Mouse (Mus musculus) hindbrain, embryonic 10.5 days (tissue): ENCODE results near the gene Btla. TPM values are rescaled to one million over a fixed set of nuclear protein-coding genes. Genes with fewer than 3 reads are reported as not detected.

ENCODE experiments used
- DNase-seq: peaks from one replicate; pipeline ENCODE4 v3.0.0-alpha.2; 2017; ENCODE audit warnings: low spot score
- H3K27ac ChIP-seq: fragments of 300-500 bp; sonication (generic); 2 replicates; pipeline ENCODE4 v1.5.1; 2016; ENCODE audit warnings: mild to moderate bottlenecking, moderate library complexity
- H3K27me3 ChIP-seq: fragments of 300-500 bp; sonication (generic); 2 replicates; pipeline ENCODE4 v1.6.1; 2016; ENCODE audit warnings: mild to moderate bottlenecking; ENCODE audit not compliant: poor library complexity, insufficient read depth, severe bottlenecking
- H3K36me3 ChIP-seq: fragments of 300-500 bp; sonication (generic); 2 replicates; pipeline ENCODE4 v1.6.1; 2016; ENCODE audit warnings: mild to moderate bottlenecking, moderate library complexity
- H3K4me1 ChIP-seq: fragments of 300-500 bp; sonication (generic); replicated peaks from 2 replicates; pipeline ENCODE4 v1.6.1; 2016; ENCODE audit warnings: mild to moderate bottlenecking
- H3K4me3 ChIP-seq: fragments of 300-500 bp; sonication (generic); 2 replicates; pipeline ENCODE4 v1.5.1; 2016; ENCODE audit warnings: mild to moderate bottlenecking, moderate library complexity
- H3K9me3 ChIP-seq: fragments of 300-500 bp; sonication (generic); 2 replicates; pipeline ENCODE4 v1.6.1; 2016; ENCODE audit warnings: mild to moderate bottlenecking, moderate library complexity
- WGBS: fragments of 180-500 bp; shearing (Covaris S2); methylation state at CpG from one replicate; pipeline ENCODE4 v1.1.7; 2016; 5-methylcytosine and 5-hydroxymethylcytosine counted together
- polyA plus RNA-seq: library from polyadenylated mRNA; unstranded; fragments of >200 nt; fragmentation: Nextera tagmentation; extraction: Ambion mirVana; gene quantifications from 2 replicates; pipeline ENCODE4 v1.2.1, GENCODE M21; 2016

Gene Btla
- polyA plus RNA-seq, 1 experiment from 2014 or later = 0.24 TPM

- no peaks in the 10 kb centered on the region for H3K9me3 ChIP-seq
- no peak for DNase-seq
- 54% methylated on average over 3 of the region's 3 CpGs for WGBS
Measured at GRCm38 (mm10) chr16:45233007-45233406, 8.9 kb downstream of the Btla start.

GRCm38 (mm10) chr16:45242700-45243099 lies 18.6 kb downstream of the Btla start:
- DNase-seq = no peak
- Histone ChIP-seq H3K4me1 (peaks cover 22% of the 10 kb centered on the region; the same call in 1 of the 2 replicates), H3K4me3 (no peak overlapping the region), H3K27me3 (no peaks in the 10 kb centered on the region), H3K27ac (no peak overlapping the region), H3K9me3 (no peaks in the 10 kb centered on the region), H3K36me3 (no peaks in the 10 kb centered on the region)
- 92% methylated on average over 1 of the region's 1 CpGs for WGBS

More at GRCm38 (mm10) chr16:45233007-45233406, 8.9 kb downstream of the Btla start:
- H3K4me3 ChIP-seq = no peak overlapping the region
- no peak overlapping the region for H3K27ac ChIP-seq
- H3K36me3 ChIP-seq = no peaks in the 10 kb centered on the region
- H3K4me1 ChIP-seq = 0 out of 2 replicates have a peak, but pooled peaks cover 4% of the 10 kb centered on the region
- H3K27me3 ChIP-seq = no peaks in the 10 kb centered on the region

GRCm38 (mm10) chr16:45244930-45245472 lies 20.9 kb downstream of the Btla start:
- Histone ChIP-seq H3K27me3 (no peaks in the 10 kb centered on the region), H3K36me3 (no peaks in the 10 kb centered on the region), H3K27ac (no peak overlapping the region; the same call in 1 of the 2 replicates), H3K4me3 (no peak overlapping the region), H3K4me1 (peaks cover 22% of the 10 kb centered on the region; the same call in 1 of the 2 replicates), H3K9me3 (no peaks in the 10 kb centered on the region)
- DNase-seq = peak; percentile 11
- WGBS = 22% methylated on average over 3 of the region's 3 CpGs

- H3K27ac ChIP-seq = no peak overlapping the region
- H3K4me1 ChIP-seq = peaks cover 12% of the 10 kb centered on the region; the same call in 1 of the 2 replicates
- H3K36me3 ChIP-seq = no peaks in the 10 kb centered on the region
- WGBS = 69% methylated on average over 2 of the region's 2 CpGs
- H3K27me3 ChIP-seq = no peaks in the 10 kb centered on the region
- no peak for DNase-seq
- H3K4me3 ChIP-seq = no peak overlapping the region
- no peaks in the 10 kb centered on the region for H3K9me3 ChIP-seq
Measured at GRCm38 (mm10) chr16:45249761-45250160, 25.6 kb downstream of the Btla start.

GRCm38 (mm10) chr16:45250317-45250716 lies 26.2 kb downstream of the Btla start:
- Histone ChIP-seq H3K27me3 (no peaks in the 10 kb centered on the region), H3K27ac (no peak overlapping the region), H3K4me3 (no peak overlapping the region), H3K9me3 (no peaks in the 10 kb centered on the region), H3K36me3 (no peaks in the 10 kb centered on the region), H3K4me1 (peaks cover 6% of the 10 kb centered on the region; the same call in 1 of the 2 replicates)
- no peak for DNase-seq

GRCm38 (mm10) chr16:45251773-45252413 lies 27.8 kb downstream of the Btla start:
- H3K4me1 ChIP-seq = no peaks in the 10 kb centered on the region
- H3K4me3 ChIP-seq = no peak overlapping the region
- WGBS = 84% methylated on average over 6 of the region's 6 CpGs
- H3K27me3 ChIP-seq = no peaks in the 10 kb centered on the region
- no peak for DNase-seq
- no peaks in the 10 kb centered on the region for H3K9me3 ChIP-seq
- H3K36me3 ChIP-seq = no peaks in the 10 kb centered on the region
- no peak overlapping the region for H3K27ac ChIP-seq

GRCm38 (mm10) chr16:45255183-45255861 lies 31.2 kb downstream of the Btla start:
- no peaks in the 10 kb centered on the region for H3K9me3 ChIP-seq
- H3K4me3 ChIP-seq = no peak overlapping the region
- no peaks in the 10 kb centered on the region for H3K27me3 ChIP-seq
- no peaks in the 10 kb centered on the region for H3K4me1 ChIP-seq
- no peak overlapping the region for H3K27ac ChIP-seq
- WGBS = 89% methylated on average over 7 of the region's 7 CpGs
- DNase-seq = no peak
- H3K36me3 ChIP-seq = no peaks in the 10 kb centered on the region

- 90% methylated on average over 2 of the region's 2 CpGs for WGBS
- Histone ChIP-seq H3K4me1 (no peaks in the 10 kb centered on the region), H3K9me3 (no peaks in the 10 kb centered on the region), H3K4me3 (no peak overlapping the region), H3K36me3 (no peaks in the 10 kb centered on the region), H3K27ac (no peak overlapping the region), H3K27me3 (no peaks in the 10 kb centered on the region)
- no peak for DNase-seq
Measured at GRCm38 (mm10) chr16:45256895-45257294, 32.8 kb downstream of the Btla start.

GRCm38 (mm10) chr16:45257567-45257966 lies 33.5 kb downstream of the Btla start:
- H3K36me3 ChIP-seq = no peaks in the 10 kb centered on the region
- no peaks in the 10 kb centered on the region for H3K4me1 ChIP-seq
- WGBS = 76% methylated on average over 1 of the region's 1 CpGs
- H3K4me3 ChIP-seq = no peak overlapping the region
- DNase-seq = no peak
- no peak overlapping the region for H3K27ac ChIP-seq
- H3K9me3 ChIP-seq = no peaks in the 10 kb centered on the region
- H3K27me3 ChIP-seq = no peaks in the 10 kb centered on the region

GRCm38 (mm10) chr16:45259663-45260062 lies 35.5 kb downstream of the Btla start:
- no peaks in the 10 kb centered on the region for H3K4me1 ChIP-seq
- H3K4me3 ChIP-seq = no peak overlapping the region
- no peak overlapping the region for H3K27ac ChIP-seq
- no peaks in the 10 kb centered on the region for H3K36me3 ChIP-seq
- H3K27me3 ChIP-seq = no peaks in the 10 kb centered on the region
- no peaks in the 10 kb centered on the region for H3K9me3 ChIP-seq
- 88% methylated on average over 2 of the region's 2 CpGs for WGBS
- DNase-seq = no peak

- H3K9me3 ChIP-seq = no peaks in the 10 kb centered on the region
- 90% methylated on average over 2 of the region's 2 CpGs for WGBS
- no peak overlapping the region for H3K27ac ChIP-seq
- no peaks in the 10 kb centered on the region for H3K27me3 ChIP-seq
- no peak for DNase-seq
- H3K36me3 ChIP-seq = no peaks in the 10 kb centered on the region
- no peak overlapping the region for H3K4me3 ChIP-seq
- no peaks in the 10 kb centered on the region for H3K4me1 ChIP-seq
Measured at GRCm38 (mm10) chr16:45261321-45261720, 37.2 kb downstream of the Btla start.

GRCm38 (mm10) chr16:45262051-45262450 lies 37.9 kb downstream of the Btla start:
- H3K27ac ChIP-seq = no peak overlapping the region
- no peak overlapping the region for H3K4me3 ChIP-seq
- no peaks in the 10 kb centered on the region for H3K4me1 ChIP-seq
- H3K36me3 ChIP-seq = no peaks in the 10 kb centered on the region
- no peak for DNase-seq
- H3K9me3 ChIP-seq = no peaks in the 10 kb centered on the region
- H3K27me3 ChIP-seq = no peaks in the 10 kb centered on the region

GRCm38 (mm10) chr16:45269886-45270285 lies 45.8 kb downstream of the Btla start:
- no peak overlapping the region for H3K4me3 ChIP-seq
- no peaks in the 10 kb centered on the region for H3K9me3 ChIP-seq
- H3K27me3 ChIP-seq = no peaks in the 10 kb centered on the region
- H3K36me3 ChIP-seq = no peaks in the 10 kb centered on the region
- DNase-seq = no peak
- no peak overlapping the region for H3K27ac ChIP-seq
- no peaks in the 10 kb centered on the region for H3K4me1 ChIP-seq
- WGBS = 93% methylated on average over 2 of the region's 2 CpGs
